Mouse (Mus musculus): ENCODE data around the gene Ppfia3. TPM values are rescaled to one million over a fixed set of nuclear protein-coding genes. Genes with fewer than 3 reads are reported as not detected.
"Not testable (repeated sequence)": the region's sequence is repeated elsewhere in the genome, so short reads cannot be mapped to it uniquely, and the experiment has no call there.

Ppfia3 gene
- total and polyA plus RNA-seq, 3 experiments: 0.11 to 0.26 (median 0.14) TPM

DNA sequence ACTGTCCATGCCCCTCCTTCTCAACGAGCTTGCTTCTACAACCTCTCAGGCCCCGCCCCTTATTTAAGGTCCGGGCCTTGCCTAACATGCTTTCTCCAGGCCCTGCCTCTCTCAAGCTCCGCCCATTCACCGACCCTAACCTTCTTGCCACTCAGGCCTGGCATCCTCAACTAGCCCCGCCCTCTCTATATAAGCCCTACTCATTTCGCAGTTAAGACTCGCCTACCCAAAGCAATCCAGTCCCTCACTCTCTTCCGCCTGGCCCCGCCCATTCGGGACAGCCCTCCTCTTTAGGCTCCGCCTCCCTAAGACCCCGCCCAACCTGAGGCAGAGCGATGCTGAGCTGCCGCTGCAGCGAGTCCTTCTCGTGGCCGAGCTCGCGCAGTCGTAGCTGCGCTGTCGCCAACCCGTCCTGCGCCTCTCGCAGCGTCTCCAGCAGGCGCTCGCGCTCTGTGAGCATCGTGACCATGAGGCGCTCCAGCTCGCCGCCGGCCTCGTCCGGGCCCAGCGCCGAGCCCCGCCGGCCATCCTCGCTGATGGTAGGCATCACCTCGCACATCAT is 5.5 kb downstream of the Ppfia3 start:
- under 1% methylated on average over 43 of the region's 43 CpGs for WGBS
- TF ChIP-seq EP300 (IDR thresholded peaks at IDR 0.05; ENCODE audit: insufficient read depth, low read depth, low read length) (no peak), POLR2A (IDR thresholded peaks at IDR 0.05; ENCODE audit: insufficient read depth, low read depth, low read length) (no peak), CTCF (IDR thresholded peaks at IDR 0.05) (no peak)
- intact Hi-C loops (cut with DNase I): loop anchor here (10.0 kb wide), 1 partner anchor 57 kb away; no protein-coding TSS in a partner anchor

DNA sequence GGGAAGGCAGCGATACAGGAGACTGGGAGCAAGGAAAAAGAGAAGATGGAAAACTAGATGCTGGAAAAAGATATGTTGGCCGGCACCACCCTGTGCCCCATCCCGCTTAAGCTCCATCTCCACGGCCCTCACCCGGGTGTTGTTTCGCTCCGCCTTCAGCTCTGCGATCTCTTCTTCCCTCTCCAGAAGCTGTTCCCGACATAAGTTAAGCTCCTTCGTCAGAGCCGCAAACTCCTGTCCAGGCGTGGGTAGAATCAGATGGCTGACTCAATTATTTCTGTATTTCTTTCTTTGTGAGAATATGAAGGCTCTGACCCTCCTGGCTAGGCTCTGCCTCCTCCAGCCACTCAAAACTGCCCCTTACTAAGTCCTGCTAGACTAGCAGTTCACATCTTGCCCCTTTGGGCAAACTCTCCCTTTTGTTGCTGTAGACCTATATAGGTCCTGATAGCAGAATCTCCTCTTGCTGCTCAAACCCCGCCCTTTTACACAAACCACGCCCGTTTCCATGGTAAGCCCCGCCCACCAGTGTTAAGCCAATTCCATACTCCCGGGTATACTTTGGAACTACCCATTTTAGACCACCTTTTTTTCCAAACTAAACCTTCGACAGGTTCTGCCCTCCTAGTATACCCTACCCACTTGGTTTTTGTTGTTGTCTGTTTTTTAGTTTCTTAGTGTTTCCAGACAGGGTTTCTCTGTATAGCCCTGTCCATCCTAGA is 6.3 kb downstream of the Ppfia3 start:
- Histone ChIP-seq H3K36me3 (ENCODE audit: control insufficient read depth, insufficient read depth, low read length) (no peaks in the 10 kb centered on the region), H3K79me2 (replicated peaks; ENCODE audit: control insufficient read depth, insufficient read depth, low read length) (no peaks in the 10 kb centered on the region), H3K27ac (no peak overlapping the region), H3K4me3 (no peak overlapping the region), H3K9ac (ENCODE audit: low read depth, low read length) (no peak overlapping the region), H3K4me1 (ENCODE audit: control insufficient read depth, insufficient read depth, low read length) (no peaks in the 10 kb centered on the region), H3K27me3 (ENCODE audit: control insufficient read depth, insufficient read depth, low read length) (peaks cover 5% of the 10 kb centered on the region; the same call in 1 of the 2 replicates)
- TF ChIP-seq EP300 (IDR thresholded peaks at IDR 0.05; ENCODE audit: insufficient read depth, low read depth, low read length) (no peak), POLR2A (IDR thresholded peaks at IDR 0.05; ENCODE audit: insufficient read depth, low read depth, low read length) (no peak), CTCF (IDR thresholded peaks at IDR 0.05) (no peak)
- DNase-seq: no peak
- intact Hi-C loops (cut with DNase I): loop anchor here (10.0 kb wide), 1 partner anchor 56 kb away; no protein-coding TSS in a partner anchor
- WGBS: 40% methylated on average over 18 of the region's 18 CpGs

More for the DNA sequence above, 5.5 kb downstream of the Ppfia3 start:
- Histone ChIP-seq H3K4me1 (ENCODE audit: control insufficient read depth, insufficient read depth, low read length) (no peaks in the 10 kb centered on the region), H3K27ac (no peak overlapping the region), H3K9ac (ENCODE audit: low read depth, low read length) (0 out of 2 replicates have a peak overlapping the region, but pooled peaks have one; percentile 9), H3K79me2 (replicated peaks; ENCODE audit: control insufficient read depth, insufficient read depth, low read length) (no peaks in the 10 kb centered on the region), H3K27me3 (ENCODE audit: control insufficient read depth, insufficient read depth, low read length) (peaks cover 5% of the 10 kb centered on the region; the same call in 1 of the 2 replicates), H3K4me3 (peak overlapping the region; percentile 44), H3K36me3 (ENCODE audit: control insufficient read depth, insufficient read depth, low read length) (no peaks in the 10 kb centered on the region)
- DNase-seq: peak; percentile 67 to 71

DNA sequence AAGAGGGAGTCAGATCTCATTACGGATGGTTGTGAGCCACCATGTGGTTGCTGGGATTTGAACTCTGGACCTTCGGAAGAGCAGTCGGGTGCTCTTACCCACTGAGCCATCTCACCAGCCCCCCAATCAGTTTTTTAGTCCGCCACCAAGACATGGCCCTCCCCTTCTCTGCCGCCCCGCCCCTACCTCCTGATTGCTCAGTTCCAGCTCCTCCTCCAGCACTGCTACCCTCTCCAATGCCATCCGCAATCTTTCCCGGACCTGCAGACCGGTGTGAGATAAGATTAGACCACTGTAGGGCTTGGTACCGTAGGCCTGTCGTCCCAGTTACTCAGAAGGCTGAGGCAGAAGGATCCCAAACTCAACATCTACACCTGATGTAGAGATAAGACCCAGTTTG is 7.7 kb downstream of the Ppfia3 start:
- H3K27ac ChIP-seq; H3K27me3 ChIP-seq (ENCODE audit: control insufficient read depth, insufficient read depth, low read length); H3K4me3 ChIP-seq; H3K79me2 ChIP-seq (replicated peaks; ENCODE audit: control insufficient read depth, insufficient read depth, low read length); intact Hi-C loops (cut with DNase I); DNase-seq; H3K36me3 ChIP-seq (ENCODE audit: control insufficient read depth, insufficient read depth, low read length); H3K4me1 ChIP-seq (ENCODE audit: control insufficient read depth, insufficient read depth, low read length); H3K9ac ChIP-seq (ENCODE audit: low read depth, low read length): not testable (repeated sequence)
- 39% methylated on average over 9 of the region's 11 CpGs for WGBS

DNA sequence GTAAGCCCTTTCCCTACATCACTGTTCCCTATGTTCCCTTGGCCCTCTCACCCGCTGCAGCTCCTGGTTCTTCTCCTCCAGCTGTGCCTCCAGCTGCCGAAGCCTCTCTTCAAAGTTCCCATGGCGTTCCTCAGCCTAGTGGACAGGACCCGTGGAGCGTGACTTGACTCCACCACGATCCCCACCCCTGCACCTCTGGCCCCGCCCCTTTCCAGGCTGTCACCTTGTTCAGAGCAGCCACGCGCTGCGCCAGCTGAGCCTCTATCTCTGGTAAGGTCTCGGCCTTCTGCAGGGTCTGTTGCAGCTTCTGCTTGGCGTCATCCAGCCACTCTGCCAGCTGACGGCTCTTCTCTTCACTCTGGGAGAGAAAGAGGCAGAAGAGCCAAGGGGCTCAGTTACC is 10.7 kb downstream of the Ppfia3 start:
- Histone ChIP-seq H3K27ac (no peak overlapping the region), H3K79me2 (replicated peaks; ENCODE audit: control insufficient read depth, insufficient read depth, low read length) (no peaks in the 10 kb centered on the region), H3K9ac (ENCODE audit: low read depth, low read length) (no peak overlapping the region), H3K27me3 (ENCODE audit: control insufficient read depth, insufficient read depth, low read length) (peaks cover 1% of the 10 kb centered on the region; the same call in 1 of the 2 replicates), H3K4me3 (no peak overlapping the region), H3K4me1 (ENCODE audit: control insufficient read depth, insufficient read depth, low read length) (no peaks in the 10 kb centered on the region), H3K36me3 (ENCODE audit: control insufficient read depth, insufficient read depth, low read length) (no peaks in the 10 kb centered on the region)
- DNase-seq: no peak
- intact Hi-C loops (cut with DNase I): no loop called here
- TF ChIP-seq EP300 (IDR thresholded peaks at IDR 0.05; ENCODE audit: insufficient read depth, low read depth, low read length) (no peak), POLR2A (IDR thresholded peaks at IDR 0.05; ENCODE audit: insufficient read depth, low read depth, low read length) (no peak), CTCF (IDR thresholded peaks at IDR 0.05) (no peak)
- 57% methylated on average over 13 of the region's 13 CpGs for WGBS

DNA sequence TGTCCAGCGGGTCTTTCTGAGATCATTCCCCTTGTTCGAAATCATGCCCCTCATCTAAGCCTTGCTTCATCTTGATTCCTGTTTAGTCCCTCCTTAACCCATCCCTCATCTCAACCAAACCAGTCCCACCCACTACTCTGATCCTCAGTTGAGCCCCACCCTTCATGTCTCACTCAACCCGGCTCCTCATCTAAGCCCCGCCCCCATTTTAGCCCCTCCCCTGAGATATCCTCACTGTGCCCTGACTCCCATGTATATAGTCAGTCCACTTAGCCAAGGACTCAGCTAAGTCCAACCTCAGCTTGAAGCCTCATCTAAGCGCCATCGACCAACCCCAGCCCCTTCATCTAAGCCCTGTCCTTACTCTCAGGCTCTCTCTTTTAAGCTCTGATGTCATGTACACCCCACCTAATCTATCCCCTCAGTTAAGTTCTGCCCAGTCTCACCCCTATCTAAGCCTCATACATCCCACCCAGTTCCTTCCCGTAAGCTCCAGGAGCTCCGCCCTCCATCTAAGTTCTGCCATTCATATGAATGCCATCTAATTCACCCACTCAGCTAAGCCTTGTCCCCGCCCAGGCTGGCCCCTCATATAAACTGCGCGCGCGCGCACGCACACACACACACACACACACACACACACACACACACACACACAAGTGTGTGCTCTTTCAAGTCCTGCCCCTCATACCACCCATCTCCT is 11.3 kb downstream of the Ppfia3 start:
- Histone ChIP-seq H3K4me1 (ENCODE audit: control insufficient read depth, insufficient read depth, low read length) (no peaks in the 10 kb centered on the region), H3K9ac (ENCODE audit: low read depth, low read length) (no peak overlapping the region), H3K36me3 (ENCODE audit: control insufficient read depth, insufficient read depth, low read length) (no peaks in the 10 kb centered on the region), H3K4me3 (no peak overlapping the region), H3K27ac (no peak overlapping the region), H3K27me3 (ENCODE audit: control insufficient read depth, insufficient read depth, low read length) (no peaks in the 10 kb centered on the region; the same call in 1 of the 2 replicates), H3K79me2 (replicated peaks; ENCODE audit: control insufficient read depth, insufficient read depth, low read length) (no peaks in the 10 kb centered on the region)
- intact Hi-C loops (cut with DNase I): no loop called here
- TF ChIP-seq POLR2A (IDR thresholded peaks at IDR 0.05; ENCODE audit: insufficient read depth, low read depth, low read length): no peak
- WGBS: 70% methylated on average over 15 of the region's 15 CpGs
- no peak for DNase-seq

DNA sequence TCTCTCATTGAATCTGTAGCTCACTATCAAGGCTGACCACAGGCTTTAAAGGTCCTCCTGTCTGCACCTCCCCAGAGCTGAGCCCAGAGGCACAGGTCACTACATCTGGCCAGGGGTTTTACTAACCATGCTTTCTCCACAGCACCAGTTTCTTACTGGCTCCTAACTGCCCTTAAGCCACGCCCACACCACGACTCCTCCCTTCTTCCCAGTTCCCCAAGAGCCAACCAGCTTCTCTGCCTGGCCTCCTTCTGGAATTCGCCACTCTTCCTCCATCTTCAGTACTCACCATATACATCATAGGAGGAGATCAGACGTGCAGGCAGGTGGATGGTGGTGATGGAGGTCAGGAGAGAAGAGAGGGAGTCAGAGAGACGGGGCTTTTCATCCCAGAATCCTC is 13.8 kb downstream of the Ppfia3 start:
- Histone ChIP-seq H3K79me2 (replicated peaks; ENCODE audit: control insufficient read depth, insufficient read depth, low read length) (no peaks in the 10 kb centered on the region), H3K27ac (no peak overlapping the region), H3K4me1 (ENCODE audit: control insufficient read depth, insufficient read depth, low read length) (no peaks in the 10 kb centered on the region), H3K27me3 (ENCODE audit: control insufficient read depth, insufficient read depth, low read length) (no peaks in the 10 kb centered on the region), H3K4me3 (no peak overlapping the region), H3K9ac (ENCODE audit: low read depth, low read length) (no peak overlapping the region), H3K36me3 (ENCODE audit: control insufficient read depth, insufficient read depth, low read length) (no peaks in the 10 kb centered on the region)
- WGBS: 32% methylated on average over 5 of the region's 5 CpGs
- intact Hi-C loops (cut with DNase I): no loop called here
- DNase-seq: no peak
- TF ChIP-seq CTCF (IDR thresholded peaks at IDR 0.05) (no peak), EP300 (IDR thresholded peaks at IDR 0.05; ENCODE audit: insufficient read depth, low read depth, low read length) (no peak), POLR2A (IDR thresholded peaks at IDR 0.05; ENCODE audit: insufficient read depth, low read depth, low read length) (no peak)
